ENCODE assay signal across 14 mouse cellular contexts in the genomic region with DNA sequence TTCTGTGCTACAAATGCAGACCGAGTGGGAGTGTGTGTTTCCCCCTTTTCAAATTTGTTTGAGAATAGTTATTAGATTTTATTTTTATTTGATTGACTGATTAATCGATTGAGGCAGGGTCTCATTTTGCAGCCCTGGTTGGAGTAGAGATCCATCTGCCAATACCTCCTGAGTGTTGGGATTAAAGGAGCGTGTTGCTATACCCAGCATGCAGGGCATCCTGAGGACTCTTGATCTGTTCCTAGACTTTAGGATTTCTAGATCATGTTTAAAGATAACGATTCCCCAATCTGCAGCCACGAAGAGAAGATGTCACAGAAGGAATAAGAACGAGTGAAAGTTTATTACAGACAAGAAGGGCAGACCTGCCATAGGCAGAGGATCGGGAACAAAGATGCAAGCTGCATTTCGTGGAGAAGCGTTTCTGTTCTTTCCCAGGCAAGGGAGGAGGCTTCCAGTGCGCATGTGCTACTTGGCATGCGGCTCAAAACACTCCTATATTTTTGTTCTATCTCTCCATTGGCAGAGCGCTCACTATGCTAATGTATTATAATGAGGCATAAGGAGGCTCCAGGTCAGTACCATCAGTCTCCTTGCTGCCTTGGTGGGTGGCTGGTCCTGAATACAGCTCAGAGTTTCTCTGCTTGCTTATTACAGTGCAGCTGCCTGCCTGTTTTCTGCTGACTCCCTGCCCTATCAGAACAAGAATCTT. TPM values are rescaled to one million over a fixed set of nuclear protein-coding genes. Genes with fewer than 3 reads are reported as not detected.
DNase-seq lines count a peak whose midpoint lies in the region; ATAC-seq and TF ChIP-seq lines count a peak whose summit lies in the region.
"Had no signal": no experiment of that assay in that cellular context is flagged by ENCODE, and none has a peak within 500 bp of the region (broad histone marks: within the 10 kb centered on the region; RNA-seq: fewer than 3 reads in every experiment).

No protein-coding gene starts in this region.

- H3K9ac ChIP-seq in midbrain, embryonic 13.5 days (replicated peaks): no peak overlapping the region
- 0 out of 2 replicates have a peak overlapping the region, but pooled peaks have one; percentile 15 for H3K9ac ChIP-seq in midbrain, embryonic 15.5 days
- H3K9ac ChIP-seq in lung, postnatal 0 days (replicated peaks; ENCODE audit: low read depth): no peak overlapping the region
- H3K9ac ChIP-seq: intestine, embryonic 15.5 days had no signal

- peak overlapping the region; percentile 16 for H3K4me2 ChIP-seq in midbrain, embryonic 13.5 days (replicated peaks)
- peak overlapping the region; percentile 38 for H3K4me2 ChIP-seq in midbrain, embryonic 15.5 days
- no peak overlapping the region for H3K4me2 ChIP-seq in lung, postnatal 0 days (replicated peaks; ENCODE audit: low read depth, low read length)
- H3K4me2 ChIP-seq: heart, embryonic 11.5 days; intestine, embryonic 15.5 days; liver, embryonic 11.5 days had no signal

- no peaks in the 10 kb centered on the region for H3K27me3 ChIP-seq in midbrain, embryonic 13.5 days
- no peaks in the 10 kb centered on the region for H3K27me3 ChIP-seq in midbrain, embryonic 10.5 days (ENCODE audit: low read depth, poor library complexity, severe bottlenecking)
- no peaks in the 10 kb centered on the region for H3K27me3 ChIP-seq in midbrain, embryonic 15.5 days (replicated peaks)
- H3K27me3 ChIP-seq in lung, postnatal 0 days (replicated peaks; ENCODE audit: insufficient read depth, low read length): no peaks in the 10 kb centered on the region
- H3K27me3 ChIP-seq: intestine, embryonic 15.5 days had no signal

- H3K9me3 ChIP-seq in midbrain, embryonic 13.5 days: no peaks in the 10 kb centered on the region
- no peaks in the 10 kb centered on the region for H3K9me3 ChIP-seq in midbrain, embryonic 10.5 days (replicated peaks)
- no peaks in the 10 kb centered on the region for H3K9me3 ChIP-seq in midbrain, embryonic 15.5 days
- H3K9me3 ChIP-seq in lung, postnatal 0 days (ENCODE audit: low read length): no peaks in the 10 kb centered on the region
- H3K9me3 ChIP-seq: intestine, embryonic 15.5 days had no signal

- TF ChIP-seq CTCF in lung, postnatal 0 days (IDR thresholded peaks at IDR 0.05): no peak

- no peak overlapping the region for H3K27ac ChIP-seq in midbrain, embryonic 13.5 days
- H3K27ac ChIP-seq in midbrain, embryonic 10.5 days (replicated peaks): no peak overlapping the region
- peak overlapping the region; percentile 66; the same call in 1 of the 2 replicates for H3K27ac ChIP-seq in midbrain, embryonic 15.5 days
- H3K27ac ChIP-seq in lung, postnatal 0 days (ENCODE audit: low read length): no peak overlapping the region
- H3K27ac ChIP-seq: intestine, embryonic 15.5 days had no signal

- H3K36me3 ChIP-seq in midbrain, embryonic 13.5 days: no peaks in the 10 kb centered on the region
- no peaks in the 10 kb centered on the region for H3K36me3 ChIP-seq in midbrain, embryonic 10.5 days
- H3K36me3 ChIP-seq in midbrain, embryonic 15.5 days (replicated peaks): no peaks in the 10 kb centered on the region
- H3K36me3 ChIP-seq in lung, postnatal 0 days (ENCODE audit: insufficient read depth, low read length): no peaks in the 10 kb centered on the region
- H3K36me3 ChIP-seq: intestine, embryonic 15.5 days had no signal

- H3K4me3 ChIP-seq in midbrain, embryonic 13.5 days (replicated peaks): no peak overlapping the region
- no peak overlapping the region for H3K4me3 ChIP-seq in midbrain, embryonic 10.5 days
- peak overlapping the region; percentile 15; the same call in 1 of the 2 replicates for H3K4me3 ChIP-seq in midbrain, embryonic 15.5 days
- H3K4me3 ChIP-seq in lung, postnatal 0 days (ENCODE audit: low read depth, low read length): no peak overlapping the region
- H3K4me3 ChIP-seq: intestine, embryonic 15.5 days had no signal

- peak; percentile 12 for DNase-seq in cerebellum, adult 9-11 months
- no peak for DNase-seq in cerebellum, adult 8-10 months
- no peak for DNase-seq in midbrain, embryonic 10.5 days (ENCODE audit: low spot score)
- peak; percentile 72 for DNase-seq in telencephalon, adult 2 months (ENCODE audit: low read depth, low spot score)
- no peak for DNase-seq in spleen, postnatal 36 days (ENCODE audit: low spot score in 2 of 2)
- DNase-seq in lung, postnatal 0 days (ENCODE audit: low spot score): no peak
- DNase-seq: adrenal gland, adult 2 months; thymus, postnatal 25 days had no signal

- TF ChIP-seq EP300 in lung, postnatal 0 days (IDR thresholded peaks at IDR 0.05): no peak

- WGBS in midbrain, embryonic 13.5 days: 53% methylated on average over 12 of the region's 12 CpGs
- 73% methylated on average over 12 of the region's 12 CpGs for WGBS in midbrain, embryonic 10.5 days
- 43% methylated on average over 12 of the region's 12 CpGs for WGBS in midbrain, embryonic 15.5 days
- 67% methylated on average over 12 of the region's 12 CpGs for WGBS in lung, postnatal 0 days

- no peaks in the 10 kb centered on the region; the same call in 1 of the 2 replicates for H3K4me1 ChIP-seq in midbrain, embryonic 13.5 days (replicated peaks)
- H3K4me1 ChIP-seq in midbrain, embryonic 10.5 days: no peaks in the 10 kb centered on the region
- peaks cover 11% of the 10 kb centered on the region for H3K4me1 ChIP-seq in midbrain, embryonic 15.5 days
- H3K4me1 ChIP-seq in lung, postnatal 0 days (ENCODE audit: insufficient read depth, low read depth, low read length): no peaks in the 10 kb centered on the region
- H3K4me1 ChIP-seq: intestine, embryonic 15.5 days had no signal

- ATAC-seq in midbrain, embryonic 13.5 days: peak; percentile 92
- peak; percentile 93 for ATAC-seq in midbrain, embryonic 15.5 days (replicated peaks)
- no peak for ATAC-seq in lung, postnatal 0 days
- ATAC-seq: intestine, embryonic 15.5 days had no signal

RNA-seq across cellular contexts. Expression of a gene that starts 53.9 kb away (rescaled TPM):
- polyA plus RNA-seq in midbrain, embryonic 13.5 days (2015; fragmentation: Nextera tagmentation; extraction: Ambion mirVana): 0.09 TPM in 1 of 2 replicates, not detected in the other
- polyA plus RNA-seq in midbrain, embryonic 10.5 days (2016; fragmentation: Nextera tagmentation; extraction: Ambion mirVana): not detected in 2 replicates
- polyA plus RNA-seq in midbrain, embryonic 15.5 days (2015; fragmentation: Nextera tagmentation; extraction: Ambion mirVana): 0.17 and 0.37 TPM in 2 replicates
- 0.81 and 1.1 TPM in 2 replicates for polyA plus RNA-seq in lung, postnatal 0 days (2015; fragmentation: Nextera tagmentation; extraction: Ambion mirVana)
- polyA plus RNA-seq: adrenal gland, adult 2 months; intestine, embryonic 15.5 days; liver, embryonic 11.5 days; spleen, adult 2 months had no signal

Comparison
In these comparisons a context has a peak if more than half of its experiments do, and no peak if none do; other contexts are left out.
1. DNase-seq: peak in cerebellum, adult 9-11 months (single experiment) and telencephalon, adult 2 months (single experiment); none in cerebellum, adult 8-10 months (single experiment), midbrain, embryonic 10.5 days (single experiment), spleen, postnatal 36 days (0 of 2) and lung, postnatal 0 days (single experiment).